Mouse (Mus musculus) adrenal gland, postnatal 36 days (tissue): ENCODE data around the gene Npcd. TPM values are rescaled to one million over a fixed set of nuclear protein-coding genes. Genes with fewer than 3 reads are reported as not detected.

ENCODE experiments used
- DNase-seq, 2 experiments: peaks; one replicate each; pipeline ENCODE4 v3.0.0; 2021; ENCODE audit warnings: mixed read lengths in 1 of 2
- long read RNA-seq, 2 experiments: library from polyadenylated mRNA; stranded (forward); transcript quantifications; one replicate each; pipeline ENCODE4 v2.0.0; 2021; ENCODE audit warnings: borderline sequencing depth in 2 of 2
- total RNA-seq, 2 experiments: library from RNA; stranded (reverse); gene quantifications; 2 replicates each; pipeline ENCODE4 v1.2.3; 2021

Gene Npcd
- total RNA-seq: 1 to 10 TPM; 1.1 to 2.2 TPM
- long read RNA-seq, experiment 1, partial matches to known transcripts: 0 of 1 reads
- long read RNA-seq, experiment 1, other reads (novel, unspliced or antisense): 1 of 1 reads
- long read RNA-seq, experiment 2, partial matches to known transcripts: 0 of 3 reads
- long read RNA-seq, experiment 2, other reads (novel, unspliced or antisense): 3 of 3 reads

DNA sequence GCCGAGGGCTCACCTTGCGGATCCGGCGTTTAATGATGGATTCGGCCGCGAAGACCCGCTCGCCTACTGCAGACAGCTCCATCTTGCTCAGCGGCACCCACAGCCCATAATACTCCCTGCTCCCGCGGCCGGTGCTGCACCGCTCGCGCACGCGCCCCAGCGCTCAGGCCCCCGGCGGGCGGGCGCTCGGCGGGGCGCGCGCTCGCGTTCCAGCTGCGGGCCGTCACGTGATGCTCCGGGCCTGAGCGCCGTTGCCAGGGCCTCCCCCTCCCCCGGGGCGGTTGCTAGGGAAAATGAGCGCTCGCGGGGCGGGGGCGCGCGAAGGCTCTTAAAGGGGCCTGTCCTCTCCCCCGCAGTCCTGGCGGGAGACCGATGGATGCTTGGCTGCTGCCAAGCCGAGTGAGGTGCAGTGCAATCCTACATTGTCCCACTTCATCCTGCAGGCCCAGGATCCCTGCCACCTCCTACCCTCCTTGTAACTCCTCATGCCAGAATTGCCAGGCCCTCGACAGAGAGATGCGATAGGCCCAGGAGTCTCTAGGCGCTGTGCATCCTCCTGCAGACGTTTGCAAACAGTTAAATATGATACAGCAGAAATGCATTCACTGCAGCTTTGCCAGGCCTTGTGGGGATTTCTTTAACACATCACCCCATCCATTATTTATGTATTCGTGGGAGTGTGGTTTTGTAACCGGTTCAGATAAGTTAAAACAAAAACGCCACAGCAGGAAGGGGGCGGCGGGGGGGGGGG, at the start of gene Npcd, which contains the start of gene Cbx6:
Gene Npcd, minus strand, starts transcription at position 108 of the 751 bp plus-strand sequence.
Gene Cbx6, minus strand, starts transcription at position 559 of the 751 bp plus-strand sequence.
- peak; percentile 96 to 99 for DNase-seq

DNA sequence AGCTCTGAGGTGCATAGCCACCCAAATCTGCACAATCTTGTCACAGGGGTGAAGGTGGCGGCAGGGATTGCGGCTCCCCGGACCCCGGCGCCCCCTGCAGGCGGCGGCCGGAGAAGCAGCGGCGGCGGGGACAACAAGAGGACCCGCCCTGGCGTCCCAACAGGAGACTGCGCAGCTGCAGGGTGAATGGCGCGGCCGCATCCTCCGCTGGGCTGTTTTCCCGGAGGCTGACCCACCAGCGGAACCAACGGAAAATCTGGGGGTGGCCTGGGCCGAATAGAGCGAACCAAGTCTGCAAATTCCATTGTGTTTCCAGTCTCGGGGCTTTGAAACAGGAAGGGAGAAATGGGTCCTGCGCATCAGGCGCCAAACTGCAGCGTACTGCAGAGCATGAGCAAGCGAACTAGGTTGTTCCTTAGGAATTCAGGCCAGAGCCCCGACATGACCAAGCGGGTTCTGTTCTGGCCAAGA, 49.4 kb upstream of the Npcd start:
- DNase-seq: peak; percentile 95 to 97

DNA sequence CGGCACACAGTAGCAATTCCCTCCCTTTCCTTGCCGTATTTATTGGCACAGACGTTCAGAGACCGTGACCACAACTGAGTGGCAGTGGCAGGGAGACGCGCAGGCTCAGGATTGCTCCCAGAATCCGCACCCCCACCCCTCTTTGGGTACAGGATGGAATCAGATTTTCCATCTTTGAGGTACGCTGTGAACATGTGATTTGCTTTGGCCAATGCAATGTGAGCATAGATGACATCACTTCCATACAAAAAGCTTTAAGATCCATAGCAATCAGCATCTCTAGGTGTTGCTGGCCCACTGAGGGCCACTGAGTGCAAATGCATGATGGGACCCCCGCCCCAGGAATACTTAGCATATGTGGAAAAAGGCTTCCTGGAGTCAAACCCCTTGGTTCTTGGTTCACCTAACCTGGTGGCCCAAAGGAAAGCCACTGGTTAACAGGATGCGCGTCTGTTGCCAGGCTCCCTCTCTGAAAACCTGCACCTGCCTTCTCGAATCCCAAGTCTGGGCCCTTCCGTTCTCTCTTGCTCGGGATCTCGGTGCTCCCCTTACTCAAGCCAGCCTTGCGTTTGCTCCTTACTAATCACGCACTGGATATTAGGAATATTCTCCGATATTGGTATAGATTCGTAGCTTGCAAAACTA, 48.7 kb upstream of the Npcd start:
- DNase-seq: peak in 1 of 2 experiments; percentile 12

DNA sequence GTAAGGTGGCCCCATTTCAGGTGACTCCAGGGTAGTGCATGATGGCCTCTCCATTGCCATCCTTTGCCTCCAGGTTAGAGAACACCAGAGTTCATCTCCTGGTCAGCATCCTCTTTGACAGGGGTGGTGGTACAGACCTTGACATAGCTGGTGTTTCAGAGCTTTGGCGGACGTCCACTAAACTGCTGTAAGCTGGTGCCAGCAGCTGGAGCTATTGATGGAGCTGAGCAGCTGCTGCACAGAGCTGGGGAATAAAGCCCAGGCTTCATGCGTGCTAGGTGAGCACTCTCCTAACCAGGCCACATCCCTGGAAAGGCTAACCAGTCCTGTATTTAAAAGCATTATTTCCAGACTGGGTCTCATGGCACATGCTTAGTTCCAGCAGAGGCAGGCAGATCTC, 46.4 kb upstream of the Npcd start:
- DNase-seq: peak; percentile 25 to 30

GRCm38 (mm10) chr15:79879319-79879718, 45.3 kb upstream of the Npcd start:
- DNase-seq: peak; percentile 90 to 91

- DNase-seq: peak in 1 of 2 experiments; percentile 32
Measured at GRCm38 (mm10) chr15:79878725-79879136, 44.7 kb upstream of the Npcd start.

- DNase-seq: peak; percentile 45 to 52
Measured at GRCm38 (mm10) chr15:79875261-79875995, 41.4 kb upstream of the Npcd start.

DNA sequence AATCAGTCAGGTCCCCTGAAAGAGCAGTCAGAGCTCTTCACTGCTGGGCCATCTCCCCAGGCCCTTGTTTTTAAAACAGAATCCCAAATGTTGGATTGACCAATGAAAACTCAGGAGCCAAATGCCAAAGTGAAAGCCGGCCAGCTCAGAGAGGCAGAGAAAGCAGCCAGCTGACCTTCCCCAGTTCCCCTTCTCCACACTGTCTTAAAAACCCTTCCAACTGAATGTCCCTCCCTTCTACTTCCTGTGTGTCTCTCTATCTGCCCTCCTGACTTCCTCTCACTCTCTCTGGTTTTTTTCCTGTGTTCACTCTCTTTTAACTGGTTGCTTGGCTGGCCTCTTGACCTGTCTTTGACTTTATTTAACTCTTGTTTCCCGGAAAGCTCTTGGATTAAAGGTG, 40.0 kb upstream of the Npcd start:
- no peak for DNase-seq

- no peak for DNase-seq
Measured at GRCm38 (mm10) chr15:79873545-79873944, 39.5 kb upstream of the Npcd start.

DNA sequence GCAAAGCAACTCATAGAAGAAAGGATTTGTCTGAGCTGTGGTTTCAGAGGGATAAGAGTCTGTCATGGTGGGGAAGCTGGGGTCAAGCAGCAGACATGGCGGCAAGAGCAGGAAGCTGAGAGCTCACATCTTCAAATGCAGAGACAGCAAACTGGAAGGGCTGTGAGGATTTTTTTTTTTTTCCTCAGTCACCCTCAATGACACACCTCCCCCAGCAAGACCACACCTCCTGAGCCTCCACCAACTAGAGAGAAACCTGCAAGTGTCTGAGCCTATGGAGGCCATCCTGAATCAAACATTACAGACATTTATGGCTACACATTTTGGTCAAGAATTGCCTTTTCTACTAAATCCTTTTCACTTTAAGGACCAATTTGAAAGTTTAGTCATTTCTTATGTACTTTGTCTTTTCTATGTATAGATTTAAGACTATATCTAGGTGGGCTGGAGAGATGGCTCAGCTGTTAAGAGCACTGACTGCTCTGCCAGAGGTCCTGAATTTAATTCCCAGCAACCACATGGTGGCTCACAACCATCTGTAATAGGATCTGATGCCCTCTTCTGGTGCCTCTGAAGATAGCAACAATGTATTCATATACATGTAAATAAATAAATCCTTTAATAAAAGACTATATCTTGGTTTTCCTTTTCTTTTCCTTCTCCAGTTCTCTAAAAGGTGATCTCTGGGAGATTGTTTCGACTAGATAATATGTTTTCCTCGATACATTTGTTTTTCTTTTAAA, 33.4 kb upstream of the Npcd start:
- no peak for DNase-seq

GRCm38 (mm10) chr15:79859821-79860220, 25.8 kb upstream of the Npcd start:
- DNase-seq: no peak

DNA sequence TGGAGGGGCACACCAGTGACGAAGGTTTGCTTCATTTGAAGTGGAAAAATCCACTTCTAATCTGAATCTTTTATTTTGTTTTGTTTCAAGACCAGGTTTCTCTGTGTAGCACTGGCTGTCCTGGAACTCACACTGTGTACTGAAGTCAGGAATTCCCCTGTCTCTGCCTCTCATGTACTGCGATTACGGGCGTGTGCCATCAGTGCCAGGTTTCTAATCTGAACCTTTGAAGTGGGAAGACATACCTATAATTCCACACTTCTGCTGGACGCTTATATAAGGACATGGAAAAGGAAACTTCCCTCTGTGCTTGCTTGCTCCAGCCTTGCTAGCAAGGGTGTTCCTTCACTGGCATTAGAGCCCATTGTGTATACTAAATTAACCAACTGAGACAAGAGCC, 24.9 kb upstream of the Npcd start:
- DNase-seq: no peak

- no peak for DNase-seq
Measured at GRCm38 (mm10) chr15:79850143-79850542, 16.1 kb upstream of the Npcd start.

GRCm38 (mm10) chr15:79847100-79847499, 13.1 kb upstream of the Npcd start:
- no peak for DNase-seq

DNA sequence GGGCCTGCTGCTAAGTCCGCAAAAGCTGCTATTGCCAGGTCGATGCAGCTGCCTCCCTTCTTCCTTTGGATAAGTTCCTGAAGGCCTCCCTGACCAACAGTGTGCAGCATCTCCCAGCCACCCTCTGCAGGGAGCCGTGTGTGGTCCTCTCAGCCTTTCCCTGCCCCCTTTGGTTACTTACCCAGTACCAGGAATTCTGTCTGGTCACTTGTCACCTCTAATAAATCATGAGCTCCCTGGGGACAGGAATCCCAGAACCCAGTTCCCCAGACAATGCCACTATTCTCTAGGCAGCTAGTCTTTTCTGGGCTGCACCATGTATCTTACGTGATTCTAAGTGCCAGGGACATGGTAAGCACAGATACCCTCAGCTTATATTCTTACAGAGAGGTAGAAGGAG, 11.9 kb upstream of the Npcd start:
- DNase-seq: no peak

GRCm38 (mm10) chr15:79842985-79843384, 8.9 kb upstream of the Npcd start:
- no peak for DNase-seq

DNA sequence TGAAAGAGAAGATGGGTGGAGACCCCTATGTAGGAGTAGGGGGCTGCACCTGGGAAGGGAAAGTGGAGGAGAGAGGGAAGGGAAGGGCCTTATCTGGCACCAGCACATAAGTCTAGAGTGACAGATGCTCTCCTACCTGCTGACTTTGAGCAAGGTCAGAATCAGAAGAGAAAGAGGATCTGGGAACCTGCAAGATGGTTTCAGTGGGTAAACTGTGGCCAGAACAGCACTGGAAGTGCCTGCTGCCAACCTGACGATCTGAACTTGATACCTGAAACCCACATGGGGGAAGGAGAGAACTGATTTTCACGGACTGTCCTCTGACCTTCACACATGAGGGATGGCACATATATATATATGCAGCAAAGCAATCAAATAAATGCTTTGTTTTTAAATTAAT, 6.2 kb upstream of the Npcd start:
- DNase-seq: no peak

DNA sequence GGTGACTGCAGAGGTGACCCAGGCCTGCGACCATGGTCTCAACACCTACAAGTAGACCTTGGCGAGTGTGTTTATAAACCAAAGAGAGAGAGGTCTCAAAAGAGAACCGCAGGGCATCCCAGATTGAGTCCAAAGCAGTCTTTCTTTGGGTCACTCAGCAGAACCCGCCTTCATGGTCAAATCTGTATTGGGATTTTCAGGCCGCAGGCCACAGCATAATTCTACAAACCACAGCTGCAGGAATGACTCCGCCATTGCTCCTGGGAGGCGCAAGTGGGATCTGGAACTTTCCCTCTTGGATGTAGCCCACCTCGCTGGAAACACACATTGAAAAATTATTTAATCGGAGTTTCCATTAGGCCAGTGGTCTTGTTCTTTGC, 834 bp upstream of the Npcd start:
- DNase-seq: no peak

DNA sequence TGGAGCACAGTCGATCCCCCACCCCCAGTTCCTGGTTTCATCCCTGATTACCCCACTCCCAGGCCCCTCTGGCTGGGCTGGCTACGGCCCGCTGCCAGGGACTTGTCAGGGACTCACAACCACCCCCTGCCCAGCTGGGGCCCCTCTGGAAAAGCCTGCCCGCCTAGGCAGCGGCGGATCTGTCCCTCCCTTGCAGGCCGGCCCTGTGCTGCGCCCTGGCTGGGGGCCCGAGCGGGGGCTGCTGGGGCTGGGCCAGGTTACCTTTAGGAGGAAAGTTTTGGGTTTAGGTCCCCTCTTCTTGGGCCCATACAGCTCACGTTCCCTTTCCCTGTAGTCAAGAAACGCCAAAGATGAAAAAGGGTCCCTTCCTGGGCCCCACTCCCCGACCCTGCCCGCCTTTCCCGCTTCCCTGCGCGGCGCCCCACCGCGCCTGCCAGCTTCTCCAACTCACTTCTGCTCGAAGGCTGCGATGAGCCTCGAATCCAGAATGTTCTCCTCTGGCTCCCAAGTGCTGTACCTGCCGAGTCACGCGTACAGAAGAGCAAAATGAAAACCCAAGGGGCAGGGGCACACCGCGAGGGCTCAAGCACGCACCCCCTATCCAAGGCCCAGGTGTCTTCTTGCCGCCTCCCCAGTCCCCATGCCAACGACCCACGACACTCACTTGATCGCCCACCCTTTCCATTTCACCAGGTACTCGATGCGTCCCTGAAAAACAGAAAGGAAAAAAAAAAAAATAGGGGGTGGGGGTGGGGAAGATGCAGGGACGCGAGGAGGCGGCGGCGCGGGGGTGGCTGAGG, 586 bp downstream of the Npcd start:
- peak; percentile 20 to 43 for DNase-seq

- DNase-seq: peak; percentile 70 to 87
Measured at GRCm38 (mm10) chr15:79832064-79832900, 1.8 kb downstream of the Npcd start.
